Mouse (Mus musculus): ENCODE results near the gene Sox5. TPM values are rescaled to one million over a fixed set of nuclear protein-coding genes. Genes with fewer than 3 reads are reported as not detected.

Gene Sox5
- total RNA-seq, 2 experiments from 2014 or later, result 138 to 165 TPM

GRCm38 (mm10) chr6:143904693-143905031 is 877.1 kb downstream of the Sox5 start:
- intact Hi-C loops (cut with DNase I), result loop anchor here (5.0 kb wide), 1 partner anchor 792 kb away; no protein-coding TSS in a partner anchor

GRCm38 (mm10) chr6:143903981-143904692 is 877.6 kb downstream of the Sox5 start:
- peak; percentile 10 for DNase-seq
- intact Hi-C loops (cut with DNase I), result no loop called here

More at GRCm38 (mm10) chr6:143904693-143905031, 877.1 kb downstream of the Sox5 start:
- no peak for DNase-seq

GRCm38 (mm10) chr6:143900871-143901270 is 880.9 kb downstream of the Sox5 start:
- intact Hi-C loops (cut with DNase I), result no loop called here
- no peak for DNase-seq

GRCm38 (mm10) chr6:143895092-143895491 is 886.7 kb downstream of the Sox5 start:
- no peak for DNase-seq
- intact Hi-C loops (cut with DNase I), result no loop called here

GRCm38 (mm10) chr6:143892869-143893268 is 888.9 kb downstream of the Sox5 start:
- intact Hi-C loops (cut with DNase I), result no loop called here
- no peak for DNase-seq

- intact Hi-C loops (cut with DNase I), result no loop called here
- DNase-seq, result no peak
Measured at GRCm38 (mm10) chr6:143888556-143888955, 893.2 kb downstream of the Sox5 start.

GRCm38 (mm10) chr6:143878525-143878924 is 903.3 kb downstream of the Sox5 start:
- intact Hi-C loops (cut with DNase I), result no loop called here
- DNase-seq, result no peak

GRCm38 (mm10) chr6:143868790-143869189 is 913.0 kb downstream of the Sox5 start:
- DNase-seq, result no peak

GRCm38 (mm10) chr6:143868155-143868685 is 913.6 kb downstream of the Sox5 start:
- intact Hi-C loops (cut with DNase I), result no loop called here

More at GRCm38 (mm10) chr6:143868790-143869189, 913.0 kb downstream of the Sox5 start:
- intact Hi-C loops (cut with DNase I), result no loop called here

GRCm38 (mm10) chr6:143867029-143867428 is 914.7 kb downstream of the Sox5 start:
- no peak for DNase-seq
- intact Hi-C loops (cut with DNase I), result no loop called here

More at GRCm38 (mm10) chr6:143868155-143868685, 913.6 kb downstream of the Sox5 start:
- DNase-seq, result no peak

- no peak for DNase-seq
- intact Hi-C loops (cut with DNase I), result no loop called here
Measured at GRCm38 (mm10) chr6:143866566-143866965, 915.2 kb downstream of the Sox5 start.

- intact Hi-C loops (cut with DNase I), result no loop called here
- no peak for DNase-seq
Measured at GRCm38 (mm10) chr6:143862611-143863110, 919.1 kb downstream of the Sox5 start.

- intact Hi-C loops (cut with DNase I), result no loop called here
- no peak for DNase-seq
Measured at GRCm38 (mm10) chr6:143860036-143860435, 921.7 kb downstream of the Sox5 start.

- DNase-seq, result no peak
- intact Hi-C loops (cut with DNase I), result no loop called here
Measured at GRCm38 (mm10) chr6:143859535-143859934, 922.2 kb downstream of the Sox5 start.

- no peak for DNase-seq
- intact Hi-C loops (cut with DNase I), result no loop called here
Measured at GRCm38 (mm10) chr6:143858551-143858950, 923.2 kb downstream of the Sox5 start.

GRCm38 (mm10) chr6:143857376-143857775 is 924.4 kb downstream of the Sox5 start:
- intact Hi-C loops (cut with DNase I), result no loop called here

GRCm38 (mm10) chr6:143855421-143855820 is 926.4 kb downstream of the Sox5 start:
- DNase-seq, result no peak

More at GRCm38 (mm10) chr6:143857376-143857775, 924.4 kb downstream of the Sox5 start:
- no peak for DNase-seq

GRCm38 (mm10) chr6:143854031-143854430 is 927.7 kb downstream of the Sox5 start:
- no peak for DNase-seq
- intact Hi-C loops (cut with DNase I), result no loop called here

More at GRCm38 (mm10) chr6:143855421-143855820, 926.4 kb downstream of the Sox5 start:
- intact Hi-C loops (cut with DNase I), result no loop called here

GRCm38 (mm10) chr6:143845761-143846160 is 936.0 kb downstream of the Sox5 start:
- intact Hi-C loops (cut with DNase I), result no loop called here
- DNase-seq, result no peak

- DNase-seq, result no peak
- intact Hi-C loops (cut with DNase I), result no loop called here
Measured at GRCm38 (mm10) chr6:143844701-143844970, 937.1 kb downstream of the Sox5 start.

- DNase-seq, result no peak
- intact Hi-C loops (cut with DNase I), result no loop called here
Measured at GRCm38 (mm10) chr6:143843933-143844700, 937.7 kb downstream of the Sox5 start.

GRCm38 (mm10) chr6:143841954-143842353 is 939.8 kb downstream of the Sox5 start:
- intact Hi-C loops (cut with DNase I), result no loop called here
- DNase-seq, result no peak

Data from left cerebral cortex, postnatal 4 days (tissue).